Mouse (Mus musculus): ENCODE data around the gene Kdm2b.

GRCm38 (mm10) chr5:122951913-122952641 is 37.5 kb downstream of the Kdm2b start:
- TF ChIP-seq CTCF (conservative IDR thresholded peaks at IDR 0.05; ENCODE audit: insufficient read depth, insufficient read length, low read depth, low read length) (no peak), POLR2A (IDR thresholded peaks at IDR 0.05; ENCODE audit: low read depth, low read length) (no peak)
